In the genomic region with DNA sequence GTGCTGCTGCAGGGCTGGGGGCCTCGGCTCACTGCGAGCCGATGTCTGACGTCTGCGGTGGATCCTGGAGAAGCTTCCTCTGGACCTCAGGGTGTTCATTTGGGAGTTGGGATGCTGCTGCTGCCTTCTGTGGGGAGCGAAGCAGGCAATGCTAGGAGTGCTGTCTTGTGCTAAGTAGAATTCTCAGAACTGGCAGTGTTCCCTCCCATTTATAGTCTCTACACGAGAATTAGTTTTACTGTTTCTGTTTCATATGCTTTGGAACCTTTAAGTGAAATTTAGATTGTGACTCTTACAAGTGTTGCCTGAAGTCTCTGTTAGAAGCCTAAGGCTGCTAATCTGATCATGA, we compare ENCODE assay signal across 10 mouse cellular contexts.
DNase-seq lines count a peak whose midpoint lies in the region; ATAC-seq and TF ChIP-seq lines count a peak whose summit lies in the region.
"Had no signal": no experiment of that assay in that cellular context is flagged by ENCODE, and none has a peak within 500 bp of the region (broad histone marks: within the 10 kb centered on the region; RNA-seq: fewer than 3 reads in every experiment).

No protein-coding gene starts in this region.

- H3K79me2 ChIP-seq in myocyte (ENCODE audit: control insufficient read depth, insufficient read depth): peaks cover 81% of the 10 kb centered on the region

- no peak for TF ChIP-seq POLR2A in myocyte (IDR thresholded peaks at IDR 0.05; ENCODE audit: insufficient read length, low read depth)

- H3K36me3 ChIP-seq in forebrain, embryonic 13.5 days (ENCODE audit: poor library complexity, severe bottlenecking): no peaks in the 10 kb centered on the region
- H3K36me3 ChIP-seq in myocyte (ENCODE audit: control insufficient read depth, insufficient read depth): no peaks in the 10 kb centered on the region

- H3ac ChIP-seq in myocyte (ENCODE audit: control insufficient read depth, insufficient read length): no peak overlapping the region

- ATAC-seq in forebrain, embryonic 13.5 days: no peak
- ATAC-seq: inflammation-experienced regulatory T-cells, adult 6 months had no signal

- H3K9me3 ChIP-seq in forebrain, embryonic 13.5 days (replicated peaks): no peaks in the 10 kb centered on the region

- peak overlapping the region; percentile 61 for H3K4me3 ChIP-seq in gastrocnemius, adult 2 months
- no peak overlapping the region for H3K4me3 ChIP-seq in left cerebral cortex, adult 2 months
- H3K4me3 ChIP-seq in forebrain, embryonic 13.5 days: no peak overlapping the region
- no peak overlapping the region for H3K4me3 ChIP-seq in myocyte

- H3K4me1 ChIP-seq in forebrain, embryonic 13.5 days: peaks cover 73% of the 10 kb centered on the region

- intact Hi-C loops in gastrocnemius, adult 2 months (cut with DNase I): loop anchor here (5.0 kb wide), 1 partner anchor 34 kb away; no protein-coding TSS in a partner anchor
- intact Hi-C loops in gastrocnemius, postnatal 14 days (cut with DNase I; ENCODE audit: low total_unique reads): no loop called here
- intact Hi-C loops in left cerebral cortex, adult 2 months (cut with DNase I): loop anchor here (2.0 kb wide), 1 partner anchor 19 kb away; no protein-coding TSS in a partner anchor
- intact Hi-C loops in left cerebral cortex, postnatal 36 days (cut with DNase I): no loop called here

- 69% methylated on average over 7 of the region's 7 CpGs for WGBS in forebrain, embryonic 13.5 days

- 0 out of 2 replicates have a peak overlapping the region, but pooled peaks have one; percentile 34 for H3K4me2 ChIP-seq in forebrain, embryonic 13.5 days
- H3K4me2 ChIP-seq in myocyte (ENCODE audit: low read depth): peak overlapping the region; percentile 82

- no peak for DNase-seq in gastrocnemius, adult 2 months
- DNase-seq in gastrocnemius, postnatal 14 days: no peak
- DNase-seq in left cerebral cortex, adult 2 months (ENCODE audit: extremely low spot score in 1 of 2, low spot score in 2 of 2): no peak
- DNase-seq in left cerebral cortex, postnatal 36 days (ENCODE audit: low spot score in 2 of 2): no peak
- no peak for DNase-seq in retina, postnatal 1 day
- DNase-seq in frontal cortex, postnatal 14 days (ENCODE audit: low spot score in 2 of 2): no peak
- DNase-seq: cerebellum, adult 11 months had no signal

- peak overlapping the region; percentile 22; the same call in 1 of the 2 replicates for H3K9ac ChIP-seq in forebrain, embryonic 13.5 days

- no peak for TF ChIP-seq CTCF in gastrocnemius, adult 2 months (IDR thresholded peaks at IDR 0.05)
- no peak for TF ChIP-seq CTCF in left cerebral cortex, adult 2 months (IDR thresholded peaks at IDR 0.05)

- H3K27ac ChIP-seq in gastrocnemius, adult 2 months: peak overlapping the region; percentile 84
- peak overlapping the region; percentile 64; the same call in 1 of the 2 replicates for H3K27ac ChIP-seq in left cerebral cortex, adult 2 months
- no peak overlapping the region for H3K27ac ChIP-seq in forebrain, embryonic 13.5 days

- no peaks in the 10 kb centered on the region for H3K27me3 ChIP-seq in forebrain, embryonic 13.5 days
- H3K27me3 ChIP-seq in myocyte (ENCODE audit: control insufficient read depth, insufficient read depth, insufficient read length): no peaks in the 10 kb centered on the region

TF ChIP-seq in myocyte, 11 proteins besides CTCF, POLR2A, EP300 and RAD21:
- TF ChIP-seq POLR2AphosphoS2 (IDR thresholded peaks at IDR 0.05; ENCODE audit: insufficient read length, low read depth) (no peak), CEBPB (IDR thresholded peaks at IDR 0.05; ENCODE audit: insufficient read depth, poor library complexity, severe bottlenecking) (no peak), E2F4 (IDR thresholded peaks at IDR 0.05; ENCODE audit: insufficient read depth) (no peak), TCF12 (IDR thresholded peaks at IDR 0.05; ENCODE audit: insufficient read depth, poor library complexity, severe bottlenecking) (no peak), SRF (IDR thresholded peaks at IDR 0.05; ENCODE audit: control insufficient read depth, insufficient read length, low read depth) (no peak), TCF3 (IDR thresholded peaks at IDR 0.05; ENCODE audit: insufficient read length, low read depth) (no peak), MAX (IDR thresholded peaks at IDR 0.05; ENCODE audit: low read depth) (no peak), MYOD1 (IDR thresholded peaks at IDR 0.05; ENCODE audit: control insufficient read depth in 1 of 3, insufficient read length in 2 of 3, low read depth in 2 of 3) (no peak), USF1 (IDR thresholded peaks at IDR 0.05; ENCODE audit: low read depth) (no peak), REST (IDR thresholded peaks at IDR 0.05; ENCODE audit: insufficient read depth, insufficient read length) (no peak), MYOG (IDR thresholded peaks at IDR 0.05; ENCODE audit: control insufficient read depth in 1 of 3, insufficient read depth in 1 of 3, insufficient read length in 2 of 3, low read depth in 2 of 3) (no peak)

Comparison
In these comparisons a context has a peak if more than half of its experiments do, and no peak if none do; other contexts are left out.
1. intact Hi-C loops: an anchor here in gastrocnemius, adult 2 months (5.0 kb wide) and left cerebral cortex, adult 2 months (2.0 kb wide); none called in gastrocnemius, postnatal 14 days and left cerebral cortex, postnatal 36 days.